Mouse (Mus musculus) G1E (cell line): ENCODE measurements around the gene Antxr1. TPM values are rescaled to one million over a fixed set of nuclear protein-coding genes. Genes with fewer than 3 reads are reported as not detected.

Source experiments
- ATAC-seq: 2 replicates; pipeline ENCODE4 v1.8.0; 2016; ENCODE audit warnings: mild to moderate bottlenecking; ENCODE audit not compliant: insufficient number of reproducible peaks, poor library complexity, low FRiP score, severe bottlenecking; ENCODE audit errors: extremely low read depth
- DNase-seq: peaks from one replicate; pipeline ENCODE4 v3.0.0; 2012; ENCODE audit warnings: low spot score
- H3K27me3 ChIP-seq: 2 replicates; pipeline ENCODE4 v1.6.1; 2012; ENCODE audit warnings: mild to moderate bottlenecking, low read length, inconsistent platforms; ENCODE audit not compliant: insufficient read depth
- H3K36me3 ChIP-seq: replicated peaks from 2 replicates; pipeline ENCODE3; 2012; ENCODE audit warnings: mild to moderate bottlenecking, inconsistent platforms
- H3K4me1 ChIP-seq: 2 replicates; pipeline ENCODE4 v1.6.1; 2012; ENCODE audit warnings: low read depth, low read length, inconsistent platforms, mixed read lengths; ENCODE audit not compliant: insufficient read depth
- H3K4me3 ChIP-seq: 2 replicates; pipeline ENCODE4 v1.5.1; 2012; ENCODE audit warnings: low read depth, mild to moderate bottlenecking, inconsistent platforms, low read length, moderate library complexity, mixed read lengths
- H3K9me3 ChIP-seq: replicated peaks from 2 replicates; pipeline ENCODE4 v1.6.1; 2012; ENCODE audit warnings: inconsistent platforms
- CTCF ChIP-seq: IDR thresholded peaks from 2 replicates; pipeline ENCODE4 v1.5.1; 2012; ENCODE audit warnings: low read depth, low read length, inconsistent platforms, mixed read lengths
- GATA1 ChIP-seq: IDR thresholded peaks from 2 replicates; pipeline ENCODE4 v1.6.1; 2012; ENCODE audit warnings: borderline replicate concordance, low read length, inconsistent platforms, mixed read lengths
- GATA2 ChIP-seq: IDR thresholded peaks from 2 replicates; pipeline ENCODE4 v1.6.1; 2012; ENCODE audit warnings: low read depth, low read length, inconsistent platforms, borderline replicate concordance
- POLR2AphosphoS5 ChIP-seq: IDR thresholded peaks from 2 replicates; pipeline ENCODE4 v1.6.1; 2012; ENCODE audit warnings: low read depth, low read length, inconsistent platforms; ENCODE audit not compliant: insufficient replicate concordance
- TAL1 ChIP-seq: conservative IDR thresholded peaks from 2 replicates; pipeline ENCODE4 v1.6.1; 2012; ENCODE audit warnings: low read depth, low read length, inconsistent platforms, mixed read lengths
- polyA plus RNA-seq: library from polyadenylated mRNA; stranded (reverse); fragments of >175 nt; gene quantifications from 2 replicates; pipeline ENCODE4 v1.2.3, GENCODE M21; 2012
- total RNA-seq, 2 experiments: library from RNA; stranded (forward) in 1 of 2; stranded (reverse) in 1 of 2; fragments of 200-1000 nt in 1 of 2; fragments of >200 nt in 1 of 2; fragmentation: Nextera tagmentation in 1 of 2; gene quantifications; 2 replicates each; pipeline ENCODE4 v1.2.3; 2014 to 2017

Gene Antxr1
- total and polyA plus RNA-seq, 3 experiments = 0.16 TPM; not detected in 2

DNA sequence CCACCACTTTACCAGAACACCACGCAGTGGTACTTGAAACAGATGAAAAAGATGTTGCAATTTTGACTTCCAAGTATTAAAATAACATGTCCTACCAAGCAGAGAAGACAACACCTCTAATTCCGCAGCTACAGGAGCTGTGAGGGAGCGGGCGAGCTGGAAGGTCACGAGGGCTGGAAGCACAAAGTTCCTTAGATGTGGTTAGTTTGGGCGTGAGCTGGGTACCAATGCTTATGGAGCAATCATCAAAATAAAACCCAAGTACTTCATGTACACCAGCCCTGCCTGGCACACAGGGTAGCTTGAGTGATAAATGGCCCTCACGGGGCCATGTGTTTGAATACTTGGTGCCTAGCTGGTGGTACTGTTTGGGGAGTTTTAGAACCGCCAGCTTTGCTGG lies 205.8 kb downstream of the Antxr1 start:
- DNase-seq = no peak
- Histone ChIP-seq H3K36me3 (no peaks in the 10 kb centered on the region), H3K27me3 (peaks cover 43% of the 10 kb centered on the region), H3K9me3 (peaks cover 5% of the 10 kb centered on the region; the same call in 1 of the 2 replicates), H3K4me3 (no peak overlapping the region), H3K4me1 (no peaks in the 10 kb centered on the region)
- TF ChIP-seq POLR2AphosphoS5 (no peak), CTCF (no peak), GATA1 (no peak), GATA2 (no peak), TAL1 (no peak)
- no peak for ATAC-seq

DNA sequence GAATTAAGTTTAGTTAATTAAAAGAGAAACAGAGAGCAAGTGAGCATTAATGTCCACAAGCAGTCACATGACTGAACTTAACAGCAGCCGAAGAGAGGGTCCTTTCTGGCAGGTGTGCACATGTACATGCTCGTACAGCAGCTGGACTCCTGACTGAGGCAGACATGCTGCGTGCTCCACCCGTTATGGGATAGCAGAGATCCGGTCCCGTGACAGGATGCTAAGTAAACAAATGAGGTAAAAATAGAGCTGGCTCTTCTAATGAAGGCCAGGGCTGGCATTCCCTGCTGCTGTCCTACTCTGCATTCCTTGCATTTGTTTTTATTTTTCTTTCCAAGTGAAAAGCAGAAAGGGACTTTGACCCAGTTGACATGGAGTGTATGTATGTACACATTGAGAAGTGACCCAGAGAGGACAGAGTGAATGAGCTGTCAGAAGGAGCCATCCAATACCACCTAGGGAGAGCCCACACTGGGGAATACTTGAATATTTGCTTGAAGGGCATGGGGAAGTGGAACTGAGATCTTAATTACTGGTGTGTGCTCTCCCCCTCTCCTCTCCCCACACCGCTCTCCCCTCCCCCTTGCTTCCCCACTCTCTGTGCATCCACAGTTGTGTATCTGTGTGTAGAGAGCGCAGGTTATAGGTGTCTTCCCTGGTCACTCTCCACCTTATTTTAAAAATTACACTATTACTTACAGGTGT lies 208.4 kb downstream of the Antxr1 start:
- TF ChIP-seq POLR2AphosphoS5 (no peak), TAL1 (no peak), GATA2 (no peak), CTCF (no peak), GATA1 (no peak)
- no peaks in the 10 kb centered on the region for H3K4me1 ChIP-seq
- H3K9me3 ChIP-seq = peaks cover 5% of the 10 kb centered on the region; the same call in 1 of the 2 replicates
- no peak for DNase-seq
- no peaks in the 10 kb centered on the region for H3K36me3 ChIP-seq
- no peak for ATAC-seq
- H3K4me3 ChIP-seq = no peak overlapping the region
- H3K27me3 ChIP-seq = peaks cover 45% of the 10 kb centered on the region

DNA sequence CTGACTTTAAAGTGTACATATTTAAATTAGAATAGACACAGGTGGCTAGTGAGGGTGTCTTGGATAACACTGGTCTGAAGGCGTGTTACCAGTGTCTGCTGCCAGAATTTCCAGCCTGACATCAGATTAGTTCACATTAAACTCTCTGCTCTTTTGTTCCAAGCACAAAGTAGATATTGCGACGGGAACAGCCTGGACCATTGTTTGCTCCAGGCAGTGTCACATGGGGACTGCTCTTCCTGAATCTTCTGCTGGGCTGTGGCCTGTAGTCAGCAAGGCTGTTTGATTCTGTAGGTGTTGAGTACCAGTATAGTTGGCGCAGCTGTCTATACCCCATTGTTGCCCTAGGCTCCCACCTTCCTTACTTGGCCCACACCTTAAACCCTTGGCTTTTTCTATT lies 211.6 kb downstream of the Antxr1 start:
- Histone ChIP-seq H3K4me1 (no peaks in the 10 kb centered on the region), H3K27me3 (peaks cover 47% of the 10 kb centered on the region), H3K36me3 (no peaks in the 10 kb centered on the region), H3K4me3 (no peak overlapping the region), H3K9me3 (peaks cover 3% of the 10 kb centered on the region; the same call in 1 of the 2 replicates)
- TF ChIP-seq TAL1 = no peak
- no peak for TF ChIP-seq GATA1
- TF ChIP-seq GATA2 = no peak
- DNase-seq (no peak), ATAC-seq (no peak)

DNA sequence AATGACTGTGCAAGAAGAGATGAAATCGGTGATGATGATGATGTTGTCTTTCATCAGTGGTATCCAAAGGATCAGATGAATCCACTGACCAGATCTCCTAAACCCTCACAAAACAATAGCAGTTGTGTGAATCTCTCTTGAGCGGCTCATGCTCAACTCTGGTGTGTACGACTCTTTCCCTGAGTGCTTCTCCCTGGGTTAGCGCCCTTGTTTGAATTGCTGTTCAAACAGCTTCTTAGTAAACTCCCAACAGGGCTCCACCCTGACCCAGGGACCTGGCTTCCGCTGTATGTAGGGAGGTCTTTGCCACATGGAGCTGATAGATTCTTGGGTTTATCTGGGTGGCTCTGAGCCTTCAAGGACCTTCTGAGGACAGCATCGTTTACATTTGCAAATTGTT lies 212.2 kb downstream of the Antxr1 start:
- no peak overlapping the region for H3K4me3 ChIP-seq
- peaks cover 43% of the 10 kb centered on the region for H3K27me3 ChIP-seq
- peaks cover 3% of the 10 kb centered on the region; the same call in 1 of the 2 replicates for H3K9me3 ChIP-seq
- TF ChIP-seq GATA2 = no peak
- DNase-seq (no peak), ATAC-seq (no peak)
- no peaks in the 10 kb centered on the region for H3K36me3 ChIP-seq
- no peaks in the 10 kb centered on the region for H3K4me1 ChIP-seq

DNA sequence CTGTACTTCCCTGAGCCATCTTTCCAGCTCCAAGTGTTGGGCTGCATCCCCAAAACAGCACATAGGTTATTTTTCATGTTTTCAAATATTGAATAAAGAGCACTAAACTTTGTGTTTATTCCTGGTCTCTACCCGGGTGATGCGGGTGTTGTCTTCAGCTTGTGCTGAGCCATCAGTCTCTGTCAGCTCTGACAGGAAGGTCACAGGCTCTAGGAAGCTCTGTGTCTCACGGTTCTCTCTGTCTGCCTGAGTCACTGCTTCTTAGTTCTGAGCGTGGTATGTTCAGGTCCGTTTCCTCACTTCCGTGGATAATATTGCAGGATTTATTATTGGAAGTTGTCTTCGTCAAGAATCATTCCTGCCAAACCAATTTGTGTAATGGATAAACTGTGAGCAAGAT lies 213.7 kb downstream of the Antxr1 start:
- Histone ChIP-seq H3K4me1 (no peaks in the 10 kb centered on the region), H3K9me3 (peaks cover 3% of the 10 kb centered on the region; the same call in 1 of the 2 replicates), H3K36me3 (no peaks in the 10 kb centered on the region), H3K27me3 (peaks cover 41% of the 10 kb centered on the region), H3K4me3 (no peak overlapping the region)
- no peak for ATAC-seq
- TF ChIP-seq TAL1 (no peak), GATA1 (no peak)
- no peak for DNase-seq

DNA sequence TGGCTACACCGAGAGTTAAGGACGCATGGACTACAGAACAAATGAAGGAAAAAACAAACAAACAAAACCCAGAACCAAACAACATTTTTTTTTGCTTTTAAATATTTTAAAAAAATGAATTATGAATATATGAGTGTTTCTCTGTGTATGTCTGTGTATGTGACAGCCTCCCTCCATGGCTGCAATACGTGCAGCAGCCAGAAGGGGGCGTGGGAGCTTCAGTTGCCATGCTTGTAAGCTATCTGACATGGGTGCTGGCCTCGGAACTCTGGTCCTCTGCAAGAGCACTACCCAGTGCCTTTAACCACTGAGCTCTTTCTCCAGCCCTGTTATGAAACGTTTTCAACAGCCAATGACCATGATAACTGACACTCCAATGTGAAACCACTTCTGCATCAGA lies 215.0 kb downstream of the Antxr1 start:
- DNase-seq = no peak
- Histone ChIP-seq H3K27me3 (peaks cover 40% of the 10 kb centered on the region), H3K9me3 (peaks cover 3% of the 10 kb centered on the region; the same call in 1 of the 2 replicates), H3K4me3 (no peak overlapping the region), H3K4me1 (no peaks in the 10 kb centered on the region), H3K36me3 (no peaks in the 10 kb centered on the region)
- TF ChIP-seq GATA2 = no peak
- peak; percentile 35; the same call in 1 of the 2 replicates for TF ChIP-seq CTCF
- TF ChIP-seq POLR2AphosphoS5 = no peak
- ATAC-seq = no peak

DNA sequence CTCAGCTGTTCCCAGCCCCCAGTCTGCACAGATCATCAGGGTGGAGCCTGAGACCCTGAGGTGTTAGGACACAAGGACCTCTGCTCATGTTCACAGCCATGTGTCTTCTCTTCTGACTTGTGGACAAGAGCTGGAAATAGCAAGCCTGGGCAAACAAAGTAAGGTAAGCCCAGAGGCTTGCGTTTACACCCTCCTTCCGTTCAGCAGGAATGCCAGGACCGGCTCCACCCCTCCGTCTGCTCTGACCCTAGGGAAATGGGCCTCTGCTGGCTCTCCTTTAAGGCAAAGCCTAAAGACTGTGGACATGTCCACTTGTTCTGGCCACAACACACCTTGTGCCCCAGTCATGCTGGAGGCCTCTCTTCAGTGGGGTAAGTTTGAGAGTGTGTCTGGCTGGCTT lies 215.6 kb downstream of the Antxr1 start:
- peaks cover 3% of the 10 kb centered on the region; the same call in 1 of the 2 replicates for H3K9me3 ChIP-seq
- DNase-seq = no peak
- H3K36me3 ChIP-seq = no peaks in the 10 kb centered on the region
- ATAC-seq = no peak
- H3K27me3 ChIP-seq = peaks cover 41% of the 10 kb centered on the region
- no peak overlapping the region for H3K4me3 ChIP-seq
- H3K4me1 ChIP-seq = no peaks in the 10 kb centered on the region
- TF ChIP-seq GATA2 (no peak), TAL1 (no peak), CTCF (no peak), POLR2AphosphoS5 (no peak), GATA1 (no peak)
